Mouse (Mus musculus) gastrocnemius, postnatal 14 days (tissue): ENCODE results near the gene Dcaf5. TPM values are rescaled to one million over a fixed set of nuclear protein-coding genes. Genes with fewer than 3 reads are reported as not detected.

Source experiments
- DNase-seq: peaks from one replicate; pipeline ENCODE4 v3.0.0; 2021; ENCODE audit warnings: mixed read lengths
- intact Hi-C: fragments of 180-260 bp; cut with DNase I; formaldehyde crosslinking; loops from one replicate; pipeline ENCODE4 v1.15.1; 2025; ENCODE audit warnings: low total_unique reads
- microRNA-seq, 2 experiments: library from miRNA; unstranded; fragments of <30 nt; microRNA quantifications; one replicate each; pipeline ENCODE4 v1.2.0; 2021
- total RNA-seq, 2 experiments: library from RNA; stranded (reverse); gene quantifications; 2 replicates each; pipeline ENCODE4 v1.2.3; 2021

Gene Dcaf5
- total RNA-seq, 2 experiments from 2014 or later, result 26.0 to 27.2 TPM

DNA sequence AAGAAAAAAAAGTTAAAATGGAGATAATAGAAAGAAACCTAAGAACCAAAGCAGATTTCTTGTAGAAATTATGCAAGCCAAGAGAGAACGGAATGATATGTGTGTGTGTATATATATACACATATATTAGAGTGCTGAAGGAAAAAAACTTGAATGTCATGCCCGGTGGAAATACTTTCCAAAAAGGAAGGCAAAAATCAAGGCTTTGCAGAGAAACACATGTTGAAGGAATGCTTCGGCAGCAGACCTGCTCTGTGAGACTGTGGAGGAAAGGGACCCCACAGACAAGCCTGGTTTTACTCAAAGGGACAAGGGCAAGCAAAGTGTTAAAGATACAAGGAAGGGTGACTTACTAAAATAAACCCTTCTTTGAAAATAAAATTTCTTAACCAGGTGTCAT is 128.8 kb downstream of the Dcaf5 start:
- intact Hi-C loops, result no loop called here
- no peak for DNase-seq

- no peak for DNase-seq
- intact Hi-C loops, result no loop called here
Measured at GRCm38 (mm10) chr12:80304518-80304917, 131.9 kb downstream of the Dcaf5 start.

DNA sequence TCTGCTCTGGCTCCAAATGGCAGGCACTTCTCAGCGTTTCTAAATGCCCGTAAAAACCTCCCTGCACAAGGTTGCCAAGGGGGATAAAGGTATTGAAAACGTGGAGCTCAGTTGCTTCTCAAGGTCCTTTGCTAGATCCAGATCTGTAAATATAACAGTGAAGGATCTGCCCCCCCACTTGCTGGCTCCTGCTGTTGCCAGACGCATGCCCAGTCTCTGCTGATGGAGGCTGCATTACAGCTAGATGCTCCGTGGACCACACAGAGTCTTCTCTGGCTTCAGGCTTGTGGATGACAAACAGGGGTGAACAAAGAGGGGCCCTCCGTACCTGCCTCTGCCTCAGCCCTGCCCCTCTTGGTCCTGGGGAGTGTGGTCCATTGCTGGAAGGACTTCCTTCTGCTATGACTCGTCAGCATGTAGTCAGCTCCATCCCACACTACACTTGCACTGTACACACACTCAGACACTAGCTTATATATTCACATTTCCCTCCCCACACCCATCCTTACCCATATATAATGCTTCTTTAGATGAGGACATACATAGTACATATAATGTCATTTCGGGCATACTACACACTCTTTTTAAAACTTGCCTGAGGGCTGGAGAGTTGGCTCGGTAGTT is 135.5 kb downstream of the Dcaf5 start:
- no peak for DNase-seq
- intact Hi-C loops, result no loop called here

- intact Hi-C loops, result no loop called here
- DNase-seq, result no peak
Measured at GRCm38 (mm10) chr12:80298714-80299113, 137.7 kb downstream of the Dcaf5 start.

DNA sequence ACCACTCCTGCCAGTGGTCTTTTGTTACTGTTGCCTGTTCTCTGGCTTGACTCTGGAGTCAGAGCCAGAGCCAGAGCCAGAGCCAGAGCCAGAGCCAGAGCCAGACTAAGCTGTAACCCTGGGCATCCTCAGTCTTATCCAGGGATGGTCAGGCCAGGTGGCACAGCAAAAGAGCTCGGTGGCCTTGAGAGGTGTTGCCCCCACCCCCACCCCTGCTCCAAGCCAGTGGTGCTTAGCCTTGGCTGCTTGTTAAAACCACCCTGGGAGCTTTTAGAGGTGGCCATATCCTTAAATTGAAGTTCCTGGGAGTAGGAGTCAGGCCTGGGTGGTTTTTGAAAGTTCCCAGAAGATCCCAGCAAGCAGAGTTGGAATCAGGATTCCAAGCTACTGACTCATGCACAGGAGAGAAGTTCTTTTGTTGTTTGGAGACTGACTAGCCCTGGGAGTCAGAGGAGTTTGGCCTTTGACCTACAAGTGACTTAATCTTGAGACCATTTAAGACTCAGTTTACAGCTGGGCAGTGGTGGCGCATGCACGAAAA is 144.4 kb downstream of the Dcaf5 start:
- no peak for DNase-seq
- intact Hi-C loops, result no loop called here

DNA sequence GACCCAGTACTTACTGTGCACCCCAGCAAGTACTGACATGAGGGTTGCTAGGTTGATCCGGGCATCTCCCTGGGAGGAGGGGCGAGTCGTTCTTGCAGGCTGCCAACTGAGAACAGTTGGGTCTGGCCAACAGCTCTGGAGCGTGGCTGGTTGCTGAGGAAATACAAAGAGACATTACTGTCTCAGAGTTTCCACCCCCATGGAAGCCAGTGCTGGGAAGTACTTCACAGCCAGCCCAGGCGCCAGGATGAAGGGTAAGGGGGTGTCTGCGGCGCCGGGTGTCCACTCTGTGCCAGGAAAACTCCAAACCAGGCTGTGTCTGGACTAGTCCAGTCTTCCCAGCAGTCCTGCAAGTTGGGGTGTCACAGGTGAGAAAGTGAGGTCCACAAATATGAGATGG is 145.4 kb downstream of the Dcaf5 start:
- no peak for DNase-seq
- intact Hi-C loops, result no loop called here

- no peak for DNase-seq
- intact Hi-C loops, result no loop called here
Measured at GRCm38 (mm10) chr12:80290483-80290882, 145.9 kb downstream of the Dcaf5 start.

GRCm38 (mm10) chr12:80289722-80290121 is 146.7 kb downstream of the Dcaf5 start:
- DNase-seq, result no peak
- intact Hi-C loops, result no loop called here

GRCm38 (mm10) chr12:80285890-80286289 is 150.5 kb downstream of the Dcaf5 start:
- intact Hi-C loops, result no loop called here
- no peak for DNase-seq

Small RNA genes within 50 kb of the gene (microRNA-seq; reads per million reads assigned to microRNA genes)
- gene Mir1843a, result 58.6 to 65.0 reads per million in 2 experiments

Other genes starting within 250 kb of the Dcaf5 start
- 10 to 100 TPM; 18.3 to 22.5 TPM for gene Actn1, start 176.2 kb downstream of the Dcaf5 start, total RNA-seq
- 10 to 100 TPM; 21.4 to 27.0 TPM for gene Exd2, start 26.5 kb upstream of the Dcaf5 start, total RNA-seq
- 10 to 100 TPM in 1 of 2 experiments, 1 to 10 TPM in 1; 8.9 to 11.1 TPM for gene Galnt16, start 81.7 kb upstream of the Dcaf5 start, total RNA-seq
- 10 to 100 TPM in 1 of 2 experiments, 1 to 10 TPM in 1; 9.8 to 10.2 TPM for gene Slc39a9, start 207.3 kb upstream of the Dcaf5 start, total RNA-seq
- gene Erh, start 207.7 kb upstream of the Dcaf5 start, total RNA-seq, result 10 to 100 TPM; 19.4 to 30.4 TPM